Mouse (Mus musculus) adrenal gland, postnatal 10 days (tissue): ENCODE data around the gene Lrrc39. TPM values are rescaled to one million over a fixed set of nuclear protein-coding genes. Genes with fewer than 3 reads are reported as not detected.

Experiments
- DNase-seq: peaks from one replicate; pipeline ENCODE4 v3.0.0; 2021; ENCODE audit warnings: mixed read lengths
- long read RNA-seq, 2 experiments: library from polyadenylated mRNA; stranded (forward); transcript quantifications; one replicate each; pipeline ENCODE4 v2.0.0; 2021
- total RNA-seq, 2 experiments: library from RNA; stranded (reverse); gene quantifications; 2 replicates each; pipeline ENCODE4 v1.2.3; 2021

Gene Lrrc39
- 10 to 100 TPM in 1 of 2 experiments, 1 to 10 TPM in 1; 6.7 to 12.3 TPM for total RNA-seq
- long read RNA-seq, experiment 1, transcript Lrrc39-201 (9 exons, 3,087 nt) = major isoform, 10 of 19 reads
- long read RNA-seq, experiment 1, partial matches to known transcripts = 3 of 19 reads
- long read RNA-seq, experiment 1, other reads (novel, unspliced or antisense) = 6 of 19 reads
- long read RNA-seq, experiment 2, transcript Lrrc39-201 (9 exons, 3,087 nt) = major isoform, 8 of 21 reads
- long read RNA-seq, experiment 2, partial matches to known transcripts = 3 of 21 reads
- long read RNA-seq, experiment 2, other reads (novel, unspliced or antisense) = 8 of 21 reads

DNA sequence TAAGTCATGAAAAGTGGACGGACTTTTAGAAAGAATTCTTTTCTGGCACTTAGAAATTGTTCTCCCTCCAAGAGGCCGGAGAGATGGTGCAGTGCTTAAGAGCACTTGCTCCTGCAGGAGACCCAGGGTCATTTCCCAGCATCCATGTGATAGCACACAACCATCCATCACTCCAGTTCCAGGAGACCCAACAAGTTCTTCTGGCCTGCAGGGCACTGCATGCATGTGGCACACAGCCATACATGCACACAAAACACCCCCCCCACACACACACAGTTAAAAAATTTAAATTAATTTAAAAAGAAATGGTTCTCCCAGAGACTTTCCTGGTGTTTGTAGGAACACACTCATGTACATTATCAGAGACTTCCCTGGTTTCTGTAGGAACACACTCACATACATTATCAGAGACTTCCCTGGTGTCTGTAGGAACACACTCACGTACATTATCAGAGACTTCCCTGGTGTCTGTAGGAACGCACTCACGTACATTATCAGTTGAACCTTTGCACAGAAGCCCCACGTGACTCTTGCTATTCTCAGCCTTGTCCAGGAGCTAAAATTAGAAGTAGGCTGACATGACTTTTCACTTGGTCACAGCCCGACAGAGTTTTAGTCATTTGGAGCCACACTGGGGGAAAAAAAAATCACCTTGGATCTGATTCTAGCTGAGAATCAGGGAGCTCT, at the start of gene Lrrc39:
Lrrc39 (plus strand) TSS at position 566 of the 687 bp plus-strand sequence.
- peak; percentile 42 for DNase-seq

DNA sequence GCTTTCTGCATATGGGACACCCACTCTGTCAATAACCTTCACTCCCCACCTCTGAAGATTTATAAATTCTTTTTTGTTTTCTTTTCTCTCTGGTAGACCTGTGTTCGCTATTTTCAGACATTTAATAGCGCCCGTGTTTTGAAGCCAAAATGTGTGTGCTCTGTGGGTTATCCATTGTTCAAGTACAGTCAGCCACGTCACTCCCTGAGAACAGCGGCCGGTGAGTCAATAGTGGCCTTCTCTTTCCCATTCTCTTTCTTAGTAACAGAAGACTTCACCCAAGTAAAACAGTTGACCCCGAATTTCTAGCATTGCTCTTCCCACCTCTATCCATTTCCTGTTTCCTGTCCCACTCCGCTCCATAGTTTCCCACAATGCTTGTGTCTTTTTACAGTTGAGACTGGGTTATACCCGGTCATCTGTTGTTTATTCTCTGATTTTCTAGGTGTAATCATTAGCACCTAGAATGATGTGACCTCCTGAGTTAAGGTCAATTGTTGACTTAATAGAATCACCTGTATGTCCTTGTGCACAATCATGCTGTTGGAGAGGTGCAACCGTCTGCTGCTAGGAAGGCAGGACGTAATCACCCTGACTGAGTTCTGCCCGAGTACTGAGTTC, 42.5 kb upstream of the Lrrc39 start:
- DNase-seq = peak; percentile 51

DNA sequence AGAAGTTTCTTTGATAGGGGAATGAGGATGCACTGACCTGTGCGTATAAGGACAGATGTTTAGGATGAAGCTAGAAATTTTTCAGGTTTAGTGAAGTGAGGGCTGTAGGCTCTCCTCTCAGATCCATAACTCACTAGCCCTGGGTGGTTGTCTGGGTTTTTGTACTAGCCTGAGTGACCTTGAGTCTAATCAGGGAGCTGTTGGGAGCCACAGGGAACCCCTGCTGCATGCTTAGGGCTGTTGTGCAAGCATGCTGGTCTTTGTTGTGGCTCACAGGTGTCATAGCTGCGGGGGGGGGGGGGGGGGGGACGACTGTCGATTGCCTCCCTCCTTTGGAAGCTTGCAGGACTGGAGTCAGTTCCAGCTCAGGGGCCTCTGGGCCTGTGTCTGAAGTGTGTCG, 33.0 kb upstream of the Lrrc39 start:
- no peak for DNase-seq

- DNase-seq = no peak
Observed at GRCm38 (mm10) chr3:116530826-116531225, 31.9 kb upstream of the Lrrc39 start.

DNA sequence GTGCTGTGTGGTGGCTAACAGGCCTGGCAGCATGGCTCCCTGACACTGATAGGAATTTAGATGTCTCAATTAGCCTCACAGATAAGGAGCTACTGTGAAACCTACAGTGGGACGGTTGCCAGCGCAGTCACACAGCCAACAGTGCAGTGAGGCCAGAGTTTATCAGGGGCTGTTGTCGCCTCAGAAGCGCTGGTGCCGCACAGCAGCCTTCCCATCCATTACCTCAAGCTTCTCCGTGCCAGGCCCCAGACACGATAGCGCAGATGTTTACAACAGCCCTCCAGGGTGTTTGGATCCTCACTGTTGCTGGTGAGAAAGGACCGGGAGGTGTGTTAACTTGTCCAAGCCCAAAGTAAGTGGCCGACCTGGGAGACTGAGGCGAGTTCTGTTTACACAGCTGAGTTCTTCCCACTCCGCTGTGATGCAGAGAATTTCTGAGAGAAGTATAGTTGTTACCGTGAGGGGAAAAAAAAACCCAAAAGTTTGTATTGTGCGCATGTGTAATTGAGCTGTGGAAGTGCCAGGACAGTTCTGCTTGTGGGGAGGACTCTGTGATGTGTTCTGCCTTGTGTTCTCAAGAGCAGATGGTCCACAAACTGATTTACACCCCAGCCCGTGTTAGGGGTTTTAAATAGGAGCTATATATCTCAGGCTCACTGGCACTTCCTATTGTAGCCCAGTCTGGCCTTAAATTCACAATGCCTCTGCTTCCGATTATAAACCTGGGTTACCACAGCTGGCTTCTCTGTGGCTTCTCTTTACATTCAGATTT, 26.2 kb upstream of the Lrrc39 start:
- DNase-seq = peak; percentile 30

DNA sequence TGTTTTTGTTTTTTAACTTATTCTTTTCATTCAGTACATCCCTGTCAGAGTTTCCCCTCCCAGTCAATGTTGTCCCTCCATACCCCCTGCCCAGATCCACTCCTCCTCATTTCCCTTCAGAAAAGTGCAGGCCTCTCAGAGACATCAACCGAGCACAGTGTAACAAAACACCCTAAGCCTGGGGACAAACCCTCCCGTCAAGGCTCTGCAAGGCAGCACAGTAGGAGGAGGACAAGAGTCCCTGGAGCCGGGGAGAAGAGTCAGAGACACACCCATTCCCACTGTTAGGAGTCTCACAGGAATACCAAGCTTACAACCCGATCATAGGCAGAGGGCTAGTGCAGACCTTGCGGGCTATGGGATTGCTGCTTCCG, 25.6 kb upstream of the Lrrc39 start:
- no peak for DNase-seq

GRCm38 (mm10) chr3:116542070-116542469, 20.7 kb upstream of the Lrrc39 start:
- DNase-seq = no peak

DNA sequence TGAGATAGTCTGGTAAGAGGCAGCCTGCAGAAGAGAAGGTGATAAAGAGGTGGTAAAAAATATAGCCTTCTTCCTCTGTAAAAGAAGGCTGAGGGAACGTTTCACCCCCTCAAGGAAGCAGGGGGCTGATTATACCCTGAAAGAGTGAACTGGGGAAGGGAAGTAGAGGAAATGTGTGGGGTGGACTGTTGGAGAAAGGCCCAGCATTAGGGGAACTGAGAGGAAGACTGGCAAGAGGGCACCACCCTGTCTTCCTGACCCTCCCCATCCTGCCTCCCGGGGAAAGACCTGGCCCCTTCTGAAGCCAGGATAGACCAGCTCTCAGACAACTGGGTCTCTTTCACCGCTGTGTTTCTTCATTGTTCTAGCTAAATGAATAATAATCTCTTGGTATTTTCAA, 20.2 kb upstream of the Lrrc39 start:
- no peak for DNase-seq

DNA sequence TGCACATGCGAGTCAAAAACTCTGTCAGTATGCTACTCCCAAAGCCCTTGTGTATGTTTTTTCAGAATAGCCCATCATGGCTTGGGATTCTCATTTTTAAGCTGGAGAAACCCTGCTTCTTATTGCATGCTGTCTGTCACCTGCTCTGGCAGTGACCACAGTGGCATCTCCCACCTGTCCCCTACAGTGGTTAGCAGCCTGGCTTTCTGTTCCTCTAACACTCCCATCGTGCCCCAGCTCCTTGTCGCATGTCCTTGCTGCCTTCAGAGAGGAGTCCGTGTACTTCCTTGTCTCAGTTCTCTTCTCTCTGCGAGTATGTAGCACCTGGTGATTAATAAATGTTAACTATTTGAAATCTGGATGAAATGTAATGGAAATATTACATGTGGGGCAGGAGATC, 15.3 kb upstream of the Lrrc39 start:
- DNase-seq = no peak

GRCm38 (mm10) chr3:116551362-116551761, 11.4 kb upstream of the Lrrc39 start:
- DNase-seq = no peak

- DNase-seq = peak; percentile 26
Observed at GRCm38 (mm10) chr3:116561315-116561714, 1.5 kb upstream of the Lrrc39 start.

- DNase-seq = no peak
Observed at GRCm38 (mm10) chr3:116563095-116563492, 321 bp downstream of the Lrrc39 start.

DNA sequence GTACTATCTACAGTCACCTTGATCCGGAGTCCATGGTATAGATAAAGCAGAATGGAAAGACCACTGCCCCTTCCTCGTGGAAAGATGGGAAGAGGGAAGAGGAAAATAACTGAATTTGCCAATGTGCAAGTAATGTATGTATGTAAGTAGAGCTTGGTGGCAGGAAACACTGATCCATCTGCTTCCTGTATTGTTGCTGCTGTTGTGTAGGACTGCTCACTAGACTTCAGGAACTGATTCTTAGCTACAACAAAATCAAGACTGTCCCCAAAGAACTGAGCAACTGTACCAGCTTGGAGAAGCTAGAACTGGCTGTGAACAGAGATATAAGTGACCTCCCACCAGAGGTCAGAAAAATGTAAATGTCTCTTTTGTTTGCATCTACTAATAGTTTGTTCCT, 7.9 kb downstream of the Lrrc39 start:
- no peak for DNase-seq

DNA sequence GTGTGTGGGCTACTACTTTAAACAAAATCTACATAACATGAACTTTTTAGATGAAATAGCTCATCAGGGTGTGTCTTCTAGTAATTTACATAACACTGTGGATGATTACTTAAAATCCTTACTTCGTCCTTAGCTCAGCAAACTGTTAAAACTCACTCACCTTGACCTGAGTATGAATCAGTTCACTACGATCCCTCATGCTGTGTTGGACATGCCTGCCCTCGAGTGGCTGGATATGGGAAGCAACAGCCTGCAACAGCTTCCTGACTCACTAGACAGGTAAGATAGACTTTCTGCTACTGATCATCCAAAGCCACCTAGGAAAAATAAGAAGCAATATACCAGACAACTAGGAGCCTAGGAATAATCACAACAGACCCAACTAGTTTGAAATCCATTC, 14.5 kb downstream of the Lrrc39 start:
- DNase-seq = peak; percentile 25

DNA sequence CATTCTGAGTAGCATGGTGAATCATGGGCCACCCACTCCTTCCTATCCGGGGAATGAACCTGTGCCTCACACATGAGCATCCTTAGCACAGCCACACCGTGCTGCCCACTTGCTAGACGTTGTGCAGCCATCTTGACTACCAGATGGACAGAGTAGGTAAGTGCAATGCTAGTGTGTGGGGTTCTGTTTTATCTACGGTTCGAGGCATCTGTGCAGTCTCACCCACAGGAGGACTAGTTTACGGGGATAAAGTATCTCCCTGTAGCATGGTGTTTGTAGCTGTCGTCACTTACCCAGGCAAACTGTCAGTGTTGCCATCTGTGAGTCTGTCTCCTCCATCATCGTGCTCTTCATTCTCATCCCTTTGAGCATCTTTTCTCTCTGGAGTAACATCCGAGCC, 19.4 kb downstream of the Lrrc39 start:
- no peak for DNase-seq

DNA sequence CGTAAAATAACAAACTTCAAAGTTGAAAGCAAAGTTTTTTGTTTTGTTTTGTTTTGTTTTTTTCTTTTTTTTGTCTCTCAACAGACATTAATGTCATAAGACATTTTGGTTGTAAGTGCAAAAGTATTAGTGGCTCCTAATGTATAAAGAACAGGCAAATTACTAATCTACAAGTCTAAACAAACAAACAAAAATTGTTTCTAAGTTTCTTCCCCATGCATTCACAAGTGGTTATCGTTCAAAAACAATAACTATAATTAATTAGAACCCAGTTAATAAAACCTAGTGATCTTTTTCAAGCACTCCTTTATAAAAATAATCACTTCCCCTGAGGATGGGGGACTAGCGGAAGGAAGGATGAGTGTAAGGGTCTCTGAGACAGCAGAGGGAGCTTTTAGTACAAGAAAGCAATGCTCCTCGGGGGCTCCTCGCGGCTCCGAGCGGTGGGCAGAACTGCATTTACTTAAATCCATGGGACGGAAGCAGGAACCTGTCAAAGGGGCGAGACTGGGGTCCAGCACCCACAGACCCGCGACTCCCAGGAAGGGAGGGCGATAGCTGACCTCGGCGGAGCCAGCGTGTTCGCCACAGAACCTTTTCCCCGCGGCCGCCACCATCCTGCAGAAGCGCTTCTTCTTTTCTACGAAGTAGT, 31.4 kb downstream of the Lrrc39 start:
- no peak for DNase-seq

- peak; percentile 99 for DNase-seq
Observed at GRCm38 (mm10) chr3:116594728-116595602, 32.2 kb downstream of the Lrrc39 start, which contains the start of gene Sass6. Gene Sass6, plus strand, starts transcription at chr3:116594982.

DNA sequence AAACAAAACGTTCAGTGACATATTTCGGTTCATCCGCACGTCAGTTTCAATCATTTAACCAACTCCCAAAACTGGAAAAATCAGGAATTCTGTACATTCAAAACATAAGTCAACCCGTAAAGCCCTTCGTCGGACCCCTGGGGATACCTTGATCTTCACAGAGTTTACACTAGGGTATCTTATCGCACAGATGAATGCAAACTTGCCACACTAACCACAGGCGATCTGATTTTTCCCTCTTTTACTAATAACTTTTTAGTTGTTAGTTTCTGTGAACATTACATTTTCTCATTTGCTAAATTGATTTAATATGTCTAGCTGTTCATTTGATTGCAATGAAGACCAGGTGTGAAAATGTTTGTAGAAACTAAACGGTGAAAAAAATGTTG, 32.8 kb downstream of the Lrrc39 start:
- no peak for DNase-seq

DNA sequence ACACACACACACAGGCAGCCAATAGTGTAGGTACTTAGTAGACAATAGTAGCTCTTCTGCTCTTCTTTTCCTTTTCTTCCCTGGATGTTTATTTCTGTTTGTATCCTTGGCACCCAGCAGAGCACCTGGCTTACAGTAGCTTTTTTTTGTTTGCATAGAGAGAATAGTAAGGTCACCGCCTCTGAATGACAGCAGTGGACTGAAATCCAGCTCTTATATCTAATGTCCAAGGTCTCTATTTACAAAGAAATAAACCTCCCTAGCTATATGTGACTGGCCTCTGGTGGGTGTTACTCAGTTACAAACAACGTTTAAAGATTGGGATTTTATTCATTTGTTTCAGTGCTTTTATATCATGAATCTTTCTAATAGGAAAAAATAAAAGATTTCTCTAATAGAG, 36.9 kb downstream of the Lrrc39 start:
- no peak for DNase-seq

- no peak for DNase-seq
Observed at GRCm38 (mm10) chr3:116601005-116601404, 38.2 kb downstream of the Lrrc39 start.

DNA sequence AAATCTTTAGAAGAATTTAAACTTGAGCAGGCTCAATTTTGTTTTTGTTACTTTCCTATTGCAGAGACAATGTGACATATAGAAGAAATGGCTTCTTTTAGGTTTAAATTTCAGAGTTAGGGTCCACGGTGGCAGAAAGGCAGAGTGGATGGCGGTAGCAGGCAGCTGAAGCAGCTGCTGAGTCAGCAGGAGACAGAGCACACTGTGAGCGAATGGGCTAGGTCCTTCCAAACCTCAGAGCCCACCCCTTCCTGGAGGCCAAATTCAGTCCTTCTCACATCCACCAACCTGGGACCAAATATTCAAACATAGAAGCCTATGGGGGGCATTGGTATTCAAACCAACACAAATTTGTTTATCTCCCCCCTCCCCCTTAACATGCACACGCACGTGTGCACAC, 39.0 kb downstream of the Lrrc39 start:
- no peak for DNase-seq
